Mouse (Mus musculus) forebrain, embryonic 11.5 days (tissue): ENCODE measurements around the gene Slc12a7. TPM values are rescaled to one million over a fixed set of nuclear protein-coding genes. Genes with fewer than 3 reads are reported as not detected.

ENCODE experiments used
- ATAC-seq: fragments of 200-750 bp; cut with Nextera tagmentation; replicated peaks from 2 replicates; pipeline ENCODE4 v1.8.0; 2017; ENCODE audit warnings: moderate TSS enrichment; ENCODE audit not compliant: low FRiP score
- DNase-seq: peaks from one replicate; pipeline ENCODE4 v3.0.0-alpha.2; 2017; ENCODE audit warnings: low spot score
- H3K27ac ChIP-seq: fragments of 300-500 bp; sonication (generic); 2 replicates; pipeline ENCODE4 v1.5.1; 2014; ENCODE audit warnings: low read depth, low read length
- H3K27me3 ChIP-seq: fragments of 300-500 bp; sonication (generic); 2 replicates; pipeline ENCODE4 v1.6.1; 2014; ENCODE audit warnings: mild to moderate bottlenecking, low read length, mixed read lengths; ENCODE audit not compliant: control insufficient read depth, insufficient read depth
- H3K36me3 ChIP-seq: fragments of 300-500 bp; sonication (generic); 2 replicates; pipeline ENCODE4 v1.6.1; 2014; ENCODE audit warnings: mild to moderate bottlenecking, low read length, moderate library complexity, mixed read lengths; ENCODE audit not compliant: control insufficient read depth, insufficient read depth
- H3K4me1 ChIP-seq: fragments of 300-500 bp; sonication (generic); replicated peaks from 2 replicates; pipeline ENCODE4 v1.6.1; 2014; ENCODE audit warnings: low read length, mixed read lengths; ENCODE audit not compliant: control insufficient read depth, insufficient read depth
- H3K4me2 ChIP-seq: fragments of 300-500 bp; sonication (generic); 2 replicates; pipeline ENCODE4 v1.6.1; 2014; ENCODE audit warnings: low read depth, mild to moderate bottlenecking, low read length, moderate library complexity, mixed read lengths; ENCODE audit not compliant: severe bottlenecking
- H3K4me3 ChIP-seq: fragments of 300-500 bp; sonication (generic); 2 replicates; pipeline ENCODE4 v1.5.1; 2014; ENCODE audit warnings: low read depth, low read length
- H3K9ac ChIP-seq: fragments of 300-500 bp; sonication (generic); 2 replicates; pipeline ENCODE4 v1.6.1; 2014; ENCODE audit warnings: low read length
- H3K9me3 ChIP-seq: fragments of 300-500 bp; sonication (generic); 2 replicates; pipeline ENCODE4 v1.6.1; 2016; ENCODE audit warnings: low read length, mixed read lengths; ENCODE audit not compliant: control insufficient read depth
- WGBS: fragments of 180-500 bp; shearing (Covaris S2); extraction: QIAGEN DNeasy Blood & Tissue Kit; methylation state at CpG from one replicate; pipeline ENCODE4 v1.1.7; 2014; 5-methylcytosine and 5-hydroxymethylcytosine counted together
- polyA plus RNA-seq: library from polyadenylated mRNA; unstranded; fragments of >200 nt; fragmentation: Nextera tagmentation; extraction: Ambion mirVana; gene quantifications from 2 replicates; pipeline ENCODE4 v1.2.1, GENCODE M21; 2014

Gene Slc12a7
- polyA plus RNA-seq, 1 experiment from 2014 or later = 55.6 TPM

- no peak overlapping the region for H3K4me3 ChIP-seq
- H3K27me3 ChIP-seq = no peaks in the 10 kb centered on the region
- no peak for ATAC-seq
- WGBS = 92% methylated on average over 5 of the region's 5 CpGs
- H3K9ac ChIP-seq = no peak overlapping the region
- DNase-seq = no peak
- H3K36me3 ChIP-seq = no peaks in the 10 kb centered on the region
- H3K4me1 ChIP-seq = no peaks in the 10 kb centered on the region
- H3K27ac ChIP-seq = no peak overlapping the region
- H3K9me3 ChIP-seq = no peaks in the 10 kb centered on the region
- H3K4me2 ChIP-seq = no peak overlapping the region
These were observed 21.7 kb upstream of the Slc12a7 start for GRCm38 (mm10) chr13:73711221-73711620.

- Histone ChIP-seq H3K4me3 (no peak overlapping the region), H3K36me3 (no peaks in the 10 kb centered on the region), H3K9me3 (no peaks in the 10 kb centered on the region), H3K4me1 (no peaks in the 10 kb centered on the region), H3K4me2 (no peak overlapping the region), H3K27me3 (no peaks in the 10 kb centered on the region), H3K27ac (no peak overlapping the region), H3K9ac (no peak overlapping the region)
- no peak for ATAC-seq
- 81% methylated on average over 5 of the region's 5 CpGs for WGBS
- no peak for DNase-seq
These were observed 21.1 kb upstream of the Slc12a7 start for GRCm38 (mm10) chr13:73711803-73712202.

GRCm38 (mm10) chr13:73712228-73712627 is 20.7 kb upstream of the Slc12a7 start:
- DNase-seq = no peak
- no peak overlapping the region for H3K4me3 ChIP-seq
- H3K27ac ChIP-seq = no peak overlapping the region
- no peaks in the 10 kb centered on the region for H3K36me3 ChIP-seq
- H3K9me3 ChIP-seq = no peaks in the 10 kb centered on the region
- ATAC-seq = no peak
- no peaks in the 10 kb centered on the region for H3K4me1 ChIP-seq
- 83% methylated on average over 3 of the region's 3 CpGs for WGBS
- H3K9ac ChIP-seq = no peak overlapping the region
- no peaks in the 10 kb centered on the region for H3K27me3 ChIP-seq
- no peak overlapping the region for H3K4me2 ChIP-seq

- H3K4me2 ChIP-seq = no peak overlapping the region
- 86% methylated on average over 4 of the region's 4 CpGs for WGBS
- no peak overlapping the region for H3K9ac ChIP-seq
- DNase-seq = no peak
- H3K9me3 ChIP-seq = no peaks in the 10 kb centered on the region
- ATAC-seq = no peak
- no peak overlapping the region for H3K27ac ChIP-seq
- no peaks in the 10 kb centered on the region for H3K4me1 ChIP-seq
- H3K27me3 ChIP-seq = no peaks in the 10 kb centered on the region
- no peaks in the 10 kb centered on the region for H3K36me3 ChIP-seq
- H3K4me3 ChIP-seq = no peak overlapping the region
These were observed 19.7 kb upstream of the Slc12a7 start for GRCm38 (mm10) chr13:73713204-73713603.

GRCm38 (mm10) chr13:73714020-73714419 is 18.9 kb upstream of the Slc12a7 start:
- no peak overlapping the region for H3K4me3 ChIP-seq
- H3K9me3 ChIP-seq = no peaks in the 10 kb centered on the region
- H3K36me3 ChIP-seq = no peaks in the 10 kb centered on the region
- WGBS = 70% methylated on average over 2 of the region's 2 CpGs
- H3K4me1 ChIP-seq = no peaks in the 10 kb centered on the region
- H3K27ac ChIP-seq = no peak overlapping the region
- no peaks in the 10 kb centered on the region for H3K27me3 ChIP-seq
- no peak for DNase-seq
- no peak for ATAC-seq
- H3K4me2 ChIP-seq = no peak overlapping the region
- no peak overlapping the region for H3K9ac ChIP-seq

GRCm38 (mm10) chr13:73718225-73718624 is 14.7 kb upstream of the Slc12a7 start:
- no peak overlapping the region for H3K4me2 ChIP-seq
- H3K4me3 ChIP-seq = no peak overlapping the region
- H3K27me3 ChIP-seq = no peaks in the 10 kb centered on the region
- 0 out of 2 replicates have a peak, but pooled peaks have one; percentile 55 for ATAC-seq
- H3K36me3 ChIP-seq = no peaks in the 10 kb centered on the region
- no peak overlapping the region for H3K27ac ChIP-seq
- 2% methylated on average over 2 of the region's 2 CpGs for WGBS
- peak; percentile 85 for DNase-seq
- H3K9me3 ChIP-seq = no peaks in the 10 kb centered on the region
- no peaks in the 10 kb centered on the region for H3K4me1 ChIP-seq
- H3K9ac ChIP-seq = no peak overlapping the region

GRCm38 (mm10) chr13:73720241-73720640 is 12.7 kb upstream of the Slc12a7 start:
- no peaks in the 10 kb centered on the region for H3K9me3 ChIP-seq
- no peak for DNase-seq
- H3K36me3 ChIP-seq = no peaks in the 10 kb centered on the region
- no peak for ATAC-seq
- no peak overlapping the region for H3K4me3 ChIP-seq
- no peaks in the 10 kb centered on the region for H3K27me3 ChIP-seq
- H3K4me1 ChIP-seq = no peaks in the 10 kb centered on the region
- H3K9ac ChIP-seq = no peak overlapping the region
- 78% methylated on average over 4 of the region's 4 CpGs for WGBS
- H3K4me2 ChIP-seq = no peak overlapping the region
- no peak overlapping the region for H3K27ac ChIP-seq

GRCm38 (mm10) chr13:73723081-73723668 is 9.7 kb upstream of the Slc12a7 start:
- Histone ChIP-seq H3K4me2 (no peak overlapping the region), H3K9ac (no peak overlapping the region; the same call in 1 of the 2 replicates), H3K4me3 (no peak overlapping the region), H3K36me3 (no peaks in the 10 kb centered on the region), H3K4me1 (no peaks in the 10 kb centered on the region), H3K9me3 (no peaks in the 10 kb centered on the region), H3K27me3 (no peaks in the 10 kb centered on the region), H3K27ac (no peak overlapping the region)
- DNase-seq (peak; percentile 59), ATAC-seq (0 out of 2 replicates have a peak, but pooled peaks have one; percentile 18)
- 42% methylated on average over 8 of the region's 8 CpGs for WGBS

- Histone ChIP-seq H3K27me3 (no peaks in the 10 kb centered on the region), H3K9me3 (no peaks in the 10 kb centered on the region), H3K27ac (no peak overlapping the region), H3K36me3 (no peaks in the 10 kb centered on the region), H3K4me3 (no peak overlapping the region), H3K4me1 (no peaks in the 10 kb centered on the region), H3K9ac (no peak overlapping the region), H3K4me2 (no peak overlapping the region)
- DNase-seq (no peak), ATAC-seq (no peak)
- WGBS = 87% methylated on average over 5 of the region's 5 CpGs
These were observed 7.6 kb upstream of the Slc12a7 start for GRCm38 (mm10) chr13:73725315-73725714.
